Mouse (Mus musculus) kidney, postnatal 0 days (tissue): Measurements from ENCODE around the gene Cby1. TPM values are rescaled to one million over a fixed set of nuclear protein-coding genes. Genes with fewer than 3 reads are reported as not detected.

Experiments
- ATAC-seq: fragments of 200-750 bp; cut with Nextera tagmentation; replicated peaks from 2 replicates; pipeline ENCODE4 v1.8.0; 2017; ENCODE audit warnings: low read depth, moderate number of reproducible peaks, moderate TSS enrichment, moderate library complexity; ENCODE audit not compliant: low FRiP score
- DNase-seq: peaks from one replicate; pipeline ENCODE4 v3.0.0-alpha.2; 2016; ENCODE audit warnings: low spot score
- H3K27ac ChIP-seq: fragments of 300-500 bp; sonication (generic); 2 replicates; pipeline ENCODE4 v1.5.1; 2014; ENCODE audit warnings: mild to moderate bottlenecking
- H3K27me3 ChIP-seq: fragments of 300-500 bp; sonication (generic); 2 replicates; pipeline ENCODE4 v1.6.1; 2014; ENCODE audit warnings: low read length, mixed read lengths; ENCODE audit not compliant: insufficient read depth
- H3K36me3 ChIP-seq: fragments of 300-500 bp; sonication (generic); 2 replicates; pipeline ENCODE4 v1.6.1; 2014; ENCODE audit warnings: low read length, mixed read lengths; ENCODE audit not compliant: insufficient read depth
- H3K4me1 ChIP-seq: fragments of 300-500 bp; sonication (generic); replicated peaks from 2 replicates; pipeline ENCODE4 v1.6.1; 2014; ENCODE audit warnings: antibody characterized with exemption, low read length, mixed read lengths; ENCODE audit not compliant: insufficient read depth
- H3K4me2 ChIP-seq: fragments of 300-500 bp; sonication (generic); 2 replicates; pipeline ENCODE4 v1.6.1; 2014; ENCODE audit warnings: mild to moderate bottlenecking, low read length, moderate library complexity, mixed read lengths
- H3K4me3 ChIP-seq: fragments of 300-500 bp; sonication (generic); replicated peaks from 2 replicates; pipeline ENCODE4 v1.5.1; 2014; ENCODE audit warnings: low read depth, low read length
- H3K9ac ChIP-seq: fragments of 300-500 bp; sonication (generic); 2 replicates; pipeline ENCODE4 v1.6.1; 2014; ENCODE audit warnings: low read depth, low read length
- H3K9me3 ChIP-seq: fragments of 300-500 bp; sonication (generic); replicated peaks from 2 replicates; pipeline ENCODE4 v1.6.1; 2016; ENCODE audit warnings: low read length, inconsistent platforms, mixed read lengths
- CTCF ChIP-seq: IDR thresholded peaks from 2 replicates; pipeline ENCODE4 v1.5.1; 2016; ENCODE audit warnings: antibody characterized with exemption, low read depth, mild to moderate bottlenecking, moderate library complexity
- WGBS: fragments of 180-500 bp; shearing (Covaris S2); extraction: QIAGEN DNeasy Blood & Tissue Kit; methylation state at CpG from one replicate; pipeline ENCODE4 v1.1.7; 2014; 5-methylcytosine and 5-hydroxymethylcytosine counted together
- polyA plus RNA-seq: library from polyadenylated mRNA; unstranded; fragments of >200 nt; fragmentation: Nextera tagmentation; extraction: Ambion mirVana; gene quantifications from 2 replicates; pipeline ENCODE4 v1.2.1, GENCODE M21; 2015

The Cby1 gene
- polyA plus RNA-seq, 1 experiment from 2014 or later: 51.7 TPM

GRCm38 (mm10) chr15:79688268-79688956 is 29.4 kb downstream of the Cby1 start:
- no peaks in the 10 kb centered on the region for H3K27me3 ChIP-seq
- H3K36me3 ChIP-seq: no peaks in the 10 kb centered on the region
- WGBS: 3% methylated on average over 8 of the region's 8 CpGs
- no peak for DNase-seq
- ATAC-seq: no peak
- peak overlapping the region; percentile 78 for H3K4me2 ChIP-seq
- H3K9ac ChIP-seq: peak overlapping the region; percentile 92; the same call in 1 of the 2 replicates
- peaks cover 42% of the 10 kb centered on the region for H3K4me1 ChIP-seq
- no peak for TF ChIP-seq CTCF
- H3K9me3 ChIP-seq: no peaks in the 10 kb centered on the region
- peak overlapping the region; percentile 88 for H3K4me3 ChIP-seq
- peak overlapping the region; percentile 89 for H3K27ac ChIP-seq

- Histone ChIP-seq H3K36me3 (no peaks in the 10 kb centered on the region), H3K4me2 (peak overlapping the region; percentile 72), H3K27ac (peak overlapping the region; percentile 60; the same call in 1 of the 2 replicates), H3K9me3 (no peaks in the 10 kb centered on the region), H3K27me3 (no peaks in the 10 kb centered on the region), H3K4me1 (peaks cover 36% of the 10 kb centered on the region), H3K9ac (no peak overlapping the region), H3K4me3 (peak overlapping the region; percentile 90)
- TF ChIP-seq CTCF: no peak
- 9% methylated on average over 24 of the region's 24 CpGs for WGBS
- ATAC-seq (no peak), DNase-seq (no peak)
Measured at GRCm38 (mm10) chr15:79689662-79690425, 30.8 kb downstream of the Cby1 start.

GRCm38 (mm10) chr15:79690426-79691022 is 31.5 kb downstream of the Cby1 start, which contains the start of gene Gtpbp1:
Gene Gtpbp1, plus strand, starts transcription at chr15:79690845.
- no peaks in the 10 kb centered on the region for H3K27me3 ChIP-seq
- H3K9me3 ChIP-seq: no peaks in the 10 kb centered on the region
- H3K36me3 ChIP-seq: no peaks in the 10 kb centered on the region
- peak within 1 kb of the TSS; percentile 90 for H3K4me3 ChIP-seq
- ATAC-seq (peak; percentile 95), DNase-seq (peak; percentile 99)
- H3K4me1 ChIP-seq: peaks cover 29% of the 10 kb centered on the region
- H3K27ac ChIP-seq: peak within 1 kb of the TSS; percentile 87
- WGBS: under 1% methylated on average over 45 of the region's 45 CpGs
- no peak for TF ChIP-seq CTCF
- peak within 1 kb of the TSS; percentile 91 for H3K9ac ChIP-seq
- peak within 1 kb of the TSS; percentile 99 for H3K4me2 ChIP-seq

- H3K27ac ChIP-seq: peak overlapping the region; percentile 87
- H3K4me3 ChIP-seq: peak overlapping the region; percentile 90
- TF ChIP-seq CTCF: no peak
- H3K9me3 ChIP-seq: no peaks in the 10 kb centered on the region
- peak overlapping the region; percentile 91 for H3K9ac ChIP-seq
- H3K4me2 ChIP-seq: peak overlapping the region; percentile 99
- under 1% methylated on average over 39 of the region's 53 CpGs for WGBS
- H3K27me3 ChIP-seq: no peaks in the 10 kb centered on the region
- DNase-seq: no peak
- H3K36me3 ChIP-seq: 0 out of 2 replicates have a peak, but pooled peaks cover under 1% of the 10 kb centered on the region
- peak; percentile 4; the same call in 1 of the 2 replicates for ATAC-seq
- H3K4me1 ChIP-seq: peaks cover 24% of the 10 kb centered on the region
Measured at GRCm38 (mm10) chr15:79691023-79691508, 32.1 kb downstream of the Cby1 start.

GRCm38 (mm10) chr15:79692334-79692733 is 33.3 kb downstream of the Cby1 start:
- Histone ChIP-seq H3K36me3 (0 out of 2 replicates have a peak, but pooled peaks cover 3% of the 10 kb centered on the region), H3K9me3 (no peaks in the 10 kb centered on the region), H3K27ac (no peak overlapping the region), H3K4me2 (peak overlapping the region; percentile 99; the same call in 1 of the 2 replicates), H3K27me3 (no peaks in the 10 kb centered on the region), H3K4me3 (no peak overlapping the region), H3K9ac (no peak overlapping the region), H3K4me1 (peaks cover 28% of the 10 kb centered on the region)
- DNase-seq (no peak), ATAC-seq (no peak)
- 63% methylated on average over 5 of the region's 5 CpGs for WGBS
- no peak for TF ChIP-seq CTCF

- no peak for ATAC-seq
- 66% methylated on average over 11 of the region's 11 CpGs for WGBS
Measured at GRCm38 (mm10) chr15:79693740-79694139, 34.7 kb downstream of the Cby1 start.

More at GRCm38 (mm10) chr15:79693740-79694139, 34.7 kb downstream of the Cby1 start:
- DNase-seq: no peak
- no peak for TF ChIP-seq CTCF
- no peak overlapping the region for H3K9ac ChIP-seq
- no peak overlapping the region for H3K4me3 ChIP-seq
- peaks cover 25% of the 10 kb centered on the region for H3K4me1 ChIP-seq
- 0 out of 2 replicates have a peak, but pooled peaks cover 3% of the 10 kb centered on the region for H3K36me3 ChIP-seq
- no peaks in the 10 kb centered on the region for H3K9me3 ChIP-seq
- no peaks in the 10 kb centered on the region for H3K27me3 ChIP-seq
- no peak overlapping the region for H3K27ac ChIP-seq
- no peak overlapping the region for H3K4me2 ChIP-seq
